Mouse (Mus musculus): ENCODE measurements at regions not wholly inside any gene's neighbourhood (a gene's known extent, or its start where the extent isn't known, plus 50 kb on each side); places are given as distances from the start of the nearest gene placed in this dataset.

DNA sequence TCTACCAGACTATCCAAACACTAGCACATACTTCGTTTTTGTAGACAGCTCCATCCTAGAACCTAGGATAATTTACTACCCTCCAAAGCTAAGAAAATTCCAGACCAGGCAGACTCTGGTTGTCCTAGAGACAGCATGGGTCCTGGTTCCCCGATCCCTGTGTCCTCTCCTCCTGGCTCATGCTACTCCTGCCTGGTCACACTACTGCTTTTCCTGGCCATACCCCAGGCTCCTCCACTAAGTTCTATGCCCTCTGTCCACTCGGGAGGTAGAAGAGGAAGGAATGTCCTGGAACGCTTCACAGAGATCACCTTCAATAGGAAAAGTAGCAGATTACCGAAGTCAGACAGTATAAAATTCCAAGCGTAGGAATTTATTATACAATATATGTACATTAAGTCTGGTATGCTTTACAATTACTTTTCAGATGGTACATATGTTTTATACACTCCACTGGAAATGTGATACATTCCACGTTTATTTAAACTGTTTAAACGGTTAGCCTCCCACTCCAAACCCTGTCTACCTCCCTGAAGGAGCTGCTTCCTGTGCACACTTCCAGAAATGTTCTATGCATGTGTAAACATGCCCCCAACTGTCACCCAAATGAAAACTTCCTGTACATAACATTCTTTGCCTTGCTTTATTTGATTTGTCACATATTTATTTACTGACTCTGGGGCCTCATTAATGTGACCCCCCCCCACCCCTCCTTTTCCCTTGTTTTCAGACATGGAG, 151.6 kb downstream of the Adamts15 start:
- TF ChIP-seq CTCF (IDR thresholded peaks at IDR 0.05; ENCODE audit: low read depth) (no peak), EP300 (IDR thresholded peaks at IDR 0.05; ENCODE audit: low read depth) (no peak)
- Histone ChIP-seq H3K9me3 (replicated peaks; ENCODE audit: control insufficient read depth, low read length) (0 out of 2 replicates have a peak, but pooled peaks cover 4% of the 10 kb centered on the region), H3K4me2 (ENCODE audit: low read depth, low read length) (no peak overlapping the region), H3K9ac (replicated peaks; ENCODE audit: low read depth, low read length) (no peak overlapping the region), H3K36me3 (replicated peaks; ENCODE audit: control insufficient read depth, insufficient read depth, low read length) (no peaks in the 10 kb centered on the region), H3K4me1 (ENCODE audit: control insufficient read depth, insufficient read depth) (peaks cover 26% of the 10 kb centered on the region), H3K27me3 (ENCODE audit: control insufficient read depth, insufficient read depth, low read length) (no peaks in the 10 kb centered on the region), H3K4me3 (ENCODE audit: low read depth, low read length) (no peak overlapping the region), H3K27ac (ENCODE audit: low read depth) (no peak overlapping the region)
- DNase-seq (ENCODE audit: low spot score) = no peak
- WGBS = 73% methylated on average over 8 of the region's 8 CpGs
- ATAC-seq (ENCODE audit: insufficient read depth, low read depth) = no peak

DNA sequence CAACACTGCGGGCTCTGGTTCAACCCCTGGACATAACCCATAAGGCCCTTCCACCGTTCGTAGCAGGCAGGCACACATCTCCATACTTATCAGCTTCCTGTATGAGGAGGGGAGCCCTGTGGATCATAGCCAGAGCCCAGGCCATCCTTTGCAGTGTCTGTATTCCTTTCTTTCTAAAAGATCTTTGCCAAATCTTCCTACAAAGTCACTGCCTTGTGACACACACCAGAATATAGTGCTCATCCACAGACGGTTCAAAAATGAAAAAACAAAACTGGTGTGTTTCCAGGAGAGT, 152.9 kb downstream of the Adamts15 start:
- no peak overlapping the region for H3K27ac ChIP-seq (ENCODE audit: low read depth)
- H3K9ac ChIP-seq (replicated peaks; ENCODE audit: low read depth, low read length) = no peak overlapping the region
- no peaks in the 10 kb centered on the region for H3K36me3 ChIP-seq (replicated peaks; ENCODE audit: control insufficient read depth, insufficient read depth, low read length)
- DNase-seq (ENCODE audit: low spot score) (no peak), ATAC-seq (ENCODE audit: insufficient read depth, low read depth) (no peak)
- TF ChIP-seq CTCF (IDR thresholded peaks at IDR 0.05; ENCODE audit: low read depth) = no peak
- H3K4me1 ChIP-seq (ENCODE audit: control insufficient read depth, insufficient read depth) = peaks cover 26% of the 10 kb centered on the region
- H3K9me3 ChIP-seq (replicated peaks; ENCODE audit: control insufficient read depth, low read length) = 0 out of 2 replicates have a peak, but pooled peaks cover 4% of the 10 kb centered on the region
- H3K4me2 ChIP-seq (ENCODE audit: low read depth, low read length) = no peak overlapping the region
- H3K27me3 ChIP-seq (ENCODE audit: control insufficient read depth, insufficient read depth, low read length) = no peaks in the 10 kb centered on the region
- H3K4me3 ChIP-seq (ENCODE audit: low read depth, low read length) = no peak overlapping the region
- WGBS = 29% methylated on average over 4 of the region's 4 CpGs

DNA sequence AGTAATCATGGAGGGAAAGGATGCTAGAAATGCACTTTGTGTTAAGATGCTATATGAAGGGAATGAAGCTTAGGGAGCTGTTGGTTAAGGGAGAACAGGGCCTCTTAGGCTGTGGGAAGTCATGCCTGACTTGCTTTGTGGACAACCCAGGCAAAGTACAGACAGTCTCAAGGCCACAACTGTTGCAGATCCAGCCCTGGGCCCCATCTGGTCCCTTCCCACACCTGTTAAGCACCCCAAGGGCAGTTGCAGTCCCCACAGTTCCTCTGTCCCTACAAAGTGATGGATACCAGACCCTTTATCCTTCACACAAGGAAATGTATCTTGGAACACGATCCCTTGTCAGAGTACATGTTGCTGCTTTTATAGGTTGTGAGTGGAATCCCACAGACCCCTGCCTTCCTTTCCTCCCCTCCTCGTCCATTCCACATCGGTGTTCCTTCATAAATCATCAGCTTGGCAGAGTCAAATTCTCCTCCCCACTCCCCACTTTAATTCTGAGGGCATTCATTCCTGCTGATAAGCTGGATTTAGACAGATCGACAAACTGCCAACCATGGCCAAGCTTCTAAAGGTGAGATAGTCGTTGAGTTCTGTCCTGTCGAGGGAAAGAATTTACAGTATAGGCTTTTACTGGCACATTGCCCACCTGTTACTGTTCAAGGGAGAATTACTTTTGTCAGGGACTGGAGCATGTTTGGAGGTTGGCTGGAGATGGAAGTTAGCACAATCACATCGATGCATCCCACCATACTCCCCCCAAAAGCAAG, 153.4 kb downstream of the Adamts15 start:
- H3K27ac ChIP-seq (ENCODE audit: low read depth) = no peak overlapping the region
- no peak overlapping the region for H3K4me3 ChIP-seq (ENCODE audit: low read depth, low read length)
- DNase-seq (ENCODE audit: low spot score) (no peak), ATAC-seq (ENCODE audit: insufficient read depth, low read depth) (no peak)
- no peaks in the 10 kb centered on the region for H3K36me3 ChIP-seq (replicated peaks; ENCODE audit: control insufficient read depth, insufficient read depth, low read length)
- WGBS = 23% methylated on average over 7 of the region's 7 CpGs
- 0 out of 2 replicates have a peak, but pooled peaks cover 4% of the 10 kb centered on the region for H3K9me3 ChIP-seq (replicated peaks; ENCODE audit: control insufficient read depth, low read length)
- H3K4me1 ChIP-seq (ENCODE audit: control insufficient read depth, insufficient read depth) = peaks cover 26% of the 10 kb centered on the region
- H3K4me2 ChIP-seq (ENCODE audit: low read depth, low read length) = no peak overlapping the region
- no peaks in the 10 kb centered on the region for H3K27me3 ChIP-seq (ENCODE audit: control insufficient read depth, insufficient read depth, low read length)
- TF ChIP-seq EP300 (IDR thresholded peaks at IDR 0.05; ENCODE audit: low read depth) (no peak), CTCF (IDR thresholded peaks at IDR 0.05; ENCODE audit: low read depth) (no peak)
- H3K9ac ChIP-seq (replicated peaks; ENCODE audit: low read depth, low read length) = no peak overlapping the region

DNA sequence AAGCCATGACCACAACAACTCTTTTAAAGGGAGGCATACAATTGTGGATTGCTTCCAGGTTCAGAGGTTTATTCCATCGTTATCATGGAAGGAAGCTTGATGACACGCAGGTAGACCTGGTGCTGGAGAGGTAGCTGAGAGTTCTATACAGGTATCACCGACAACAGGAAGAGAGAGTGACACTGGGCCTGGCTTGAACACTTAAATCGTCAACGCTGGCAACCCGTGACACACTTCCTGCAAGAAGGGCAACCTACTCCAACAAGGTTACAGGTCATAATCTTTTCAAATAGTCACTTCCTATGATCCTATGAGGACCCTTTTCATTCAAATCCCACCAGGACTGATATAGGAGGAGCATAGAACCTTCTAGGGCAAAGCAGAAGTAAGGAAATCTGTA, 155.6 kb downstream of the Adamts15 start:
- Histone ChIP-seq H3K4me1 (ENCODE audit: control insufficient read depth, insufficient read depth) (peaks cover 21% of the 10 kb centered on the region), H3K36me3 (replicated peaks; ENCODE audit: control insufficient read depth, insufficient read depth, low read length) (no peaks in the 10 kb centered on the region), H3K4me3 (ENCODE audit: low read depth, low read length) (no peak overlapping the region), H3K27ac (ENCODE audit: low read depth) (no peak overlapping the region), H3K9ac (replicated peaks; ENCODE audit: low read depth, low read length) (no peak overlapping the region), H3K9me3 (replicated peaks; ENCODE audit: control insufficient read depth, low read length) (0 out of 2 replicates have a peak, but pooled peaks cover 8% of the 10 kb centered on the region), H3K27me3 (ENCODE audit: control insufficient read depth, insufficient read depth, low read length) (no peaks in the 10 kb centered on the region), H3K4me2 (ENCODE audit: low read depth, low read length) (no peak overlapping the region)
- DNase-seq (ENCODE audit: low spot score) (no peak), ATAC-seq (ENCODE audit: insufficient read depth, low read depth) (no peak)
- TF ChIP-seq CTCF (IDR thresholded peaks at IDR 0.05; ENCODE audit: low read depth) (no peak), EP300 (IDR thresholded peaks at IDR 0.05; ENCODE audit: low read depth) (no peak)
- WGBS = 92% methylated on average over 6 of the region's 6 CpGs

DNA sequence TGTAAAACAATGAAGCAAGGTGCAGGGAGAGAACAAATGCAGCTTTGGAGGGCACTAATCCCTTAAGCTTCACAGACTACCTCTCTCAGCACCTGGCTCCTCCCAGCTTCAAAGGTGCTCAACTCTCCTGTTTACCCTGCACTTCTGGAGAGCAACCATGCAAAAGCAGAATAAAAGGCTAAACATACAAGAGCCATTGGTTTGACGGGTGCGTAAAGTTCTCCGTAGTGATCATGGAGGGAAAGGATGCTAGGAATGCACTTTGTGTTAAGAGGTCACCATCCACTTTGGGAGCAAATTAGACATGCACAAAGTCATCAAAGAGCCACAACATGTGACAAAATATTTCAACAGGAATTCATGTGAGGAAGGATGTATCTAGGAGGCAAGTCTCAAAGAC, 156.1 kb downstream of the Adamts15 start:
- Histone ChIP-seq H3K9ac (replicated peaks; ENCODE audit: low read depth, low read length) (no peak overlapping the region), H3K4me3 (ENCODE audit: low read depth, low read length) (no peak overlapping the region), H3K4me1 (ENCODE audit: control insufficient read depth, insufficient read depth) (peaks cover 16% of the 10 kb centered on the region), H3K36me3 (replicated peaks; ENCODE audit: control insufficient read depth, insufficient read depth, low read length) (no peaks in the 10 kb centered on the region), H3K27me3 (ENCODE audit: control insufficient read depth, insufficient read depth, low read length) (no peaks in the 10 kb centered on the region), H3K4me2 (ENCODE audit: low read depth, low read length) (no peak overlapping the region), H3K9me3 (replicated peaks; ENCODE audit: control insufficient read depth, low read length) (0 out of 2 replicates have a peak, but pooled peaks cover 8% of the 10 kb centered on the region), H3K27ac (ENCODE audit: low read depth) (no peak overlapping the region)
- TF ChIP-seq CTCF (IDR thresholded peaks at IDR 0.05; ENCODE audit: low read depth) (no peak), EP300 (IDR thresholded peaks at IDR 0.05; ENCODE audit: low read depth) (no peak)
- 78% methylated on average over 3 of the region's 3 CpGs for WGBS
- ATAC-seq (ENCODE audit: insufficient read depth, low read depth) = no peak
- DNase-seq (ENCODE audit: low spot score) = no peak
